Mouse (Mus musculus) small intestine, adult 2 months (tissue): ENCODE data around the gene Bola1. TPM values are rescaled to one million over a fixed set of nuclear protein-coding genes. Genes with fewer than 3 reads are reported as not detected.

Experiments
- H3K27ac ChIP-seq: fragments of 200-500 bp; 2 replicates; pipeline ENCODE4 v1.5.1; 2012; ENCODE audit warnings: low read depth, low read length, control low read depth, inconsistent platforms; ENCODE audit not compliant: insufficient read depth
- H3K27me3 ChIP-seq: fragments of 200-500 bp; 2 replicates; pipeline ENCODE4 v1.6.1; 2012; ENCODE audit warnings: mild to moderate bottlenecking, moderate library complexity, low read length, inconsistent platforms; ENCODE audit not compliant: control insufficient read depth, insufficient read depth
- H3K36me3 ChIP-seq: fragments of 200-500 bp; 2 replicates; pipeline ENCODE4 v1.6.1; 2012; ENCODE audit warnings: mild to moderate bottlenecking, low read length, control low read depth, inconsistent platforms; ENCODE audit not compliant: control insufficient read depth, insufficient read depth
- H3K4me1 ChIP-seq: fragments of 200-500 bp; 2 replicates; pipeline ENCODE4 v1.6.1; 2012; ENCODE audit warnings: low read length, inconsistent platforms, mixed read lengths; ENCODE audit not compliant: control insufficient read depth, insufficient read depth, insufficient read length
- H3K4me3 ChIP-seq: fragments of 200-500 bp; 2 replicates; pipeline ENCODE4 v1.5.1; 2012; ENCODE audit warnings: low read depth, mild to moderate bottlenecking, control low read depth, inconsistent platforms, low read length, moderate library complexity
- CTCF ChIP-seq: fragments of 200-500 bp; IDR thresholded peaks from 2 replicates; pipeline ENCODE4 v1.5.1; 2012; ENCODE audit warnings: low read depth, mild to moderate bottlenecking, control low read depth, inconsistent platforms, low read length, moderate library complexity, mixed read lengths; ENCODE audit not compliant: insufficient replicate concordance, insufficient read length; ENCODE audit errors: extremely low read depth
- POLR2A ChIP-seq: fragments of 200-500 bp; IDR thresholded peaks from 2 replicates; pipeline ENCODE4 v1.6.1; 2012; ENCODE audit warnings: low read depth, mild to moderate bottlenecking, control low read depth, inconsistent platforms, low read length, moderate library complexity
- WGBS: fragments of 180-500 bp; shearing (Covaris S2); methylation state at CpG from one replicate; pipeline ENCODE4 v1.1.7; 2018; 5-methylcytosine and 5-hydroxymethylcytosine counted together
- polyA plus RNA-seq: library from polyadenylated mRNA; depleted of rRNA; stranded (reverse); fragments of >200 nt; gene quantifications from 2 replicates; pipeline ENCODE4 v1.2.3, GENCODE M21; 2012; rRNA removed

Gene Bola1
- polyA plus RNA-seq, 1 experiment: 66.0 TPM

GRCm38 (mm10) chr3:96152611-96153010 lies 66.9 kb downstream of the Bola1 start:
- Histone ChIP-seq H3K27ac (no peak overlapping the region), H3K27me3 (no peaks in the 10 kb centered on the region), H3K4me3 (no peak overlapping the region), H3K36me3 (peaks cover 54% of the 10 kb centered on the region), H3K4me1 (no peaks in the 10 kb centered on the region)
- WGBS: 95% methylated on average over 5 of the region's 5 CpGs
- no peak for TF ChIP-seq CTCF
- TF ChIP-seq POLR2A: no peak

GRCm38 (mm10) chr3:96151836-96152235 lies 67.7 kb downstream of the Bola1 start:
- Histone ChIP-seq H3K4me3 (no peak overlapping the region), H3K36me3 (peaks cover 56% of the 10 kb centered on the region), H3K27ac (no peak overlapping the region), H3K27me3 (no peaks in the 10 kb centered on the region), H3K4me1 (no peaks in the 10 kb centered on the region)
- TF ChIP-seq CTCF: no peak
- TF ChIP-seq POLR2A: no peak
- WGBS: 83% methylated on average over 7 of the region's 7 CpGs

GRCm38 (mm10) chr3:96147950-96148349 lies 71.6 kb downstream of the Bola1 start:
- Histone ChIP-seq H3K4me3 (no peak overlapping the region), H3K27ac (no peak overlapping the region), H3K36me3 (peaks cover 48% of the 10 kb centered on the region), H3K27me3 (no peaks in the 10 kb centered on the region), H3K4me1 (no peaks in the 10 kb centered on the region)
- 9% methylated on average over 5 of the region's 5 CpGs for WGBS
- no peak for TF ChIP-seq POLR2A
- no peak for TF ChIP-seq CTCF

Other genes starting within 250 kb of the Bola1 start
- 10.8 and 31.3 TPM in 2 replicates for gene Plekho1, start 223.7 kb downstream of the Bola1 start, polyA plus RNA-seq
- 0.99 and 2.5 TPM in 2 replicates for gene Vps45, start 161.2 kb downstream of the Bola1 start, polyA plus RNA-seq
- gene Otud7b, start 115.2 kb downstream of the Bola1 start, polyA plus RNA-seq: 13.7 and 23.6 TPM in 2 replicates
- 5.0 and 64.6 TPM in 2 replicates for gene Mtmr11, start 57.7 kb downstream of the Bola1 start, polyA plus RNA-seq
- 42.2 and 73.2 TPM in 2 replicates for gene Sf3b4, start 47.4 kb downstream of the Bola1 start, polyA plus RNA-seq
- gene Sv2a, start 38.6 kb downstream of the Bola1 start, polyA plus RNA-seq: 0.85 and 1.4 TPM in 2 replicates
- 3.4 and 9.2 TPM in 2 replicates for gene Hist2h2ab, start 156 bp upstream of the Bola1 start, polyA plus RNA-seq
- 28.7 and 40.4 TPM in 2 replicates for gene Hist2h2ac, start 1.2 kb upstream of the Bola1 start, polyA plus RNA-seq
- gene Hist2h2be, start 1.4 kb upstream of the Bola1 start, polyA plus RNA-seq: 0.96 and 1.4 TPM in 2 replicates
- gene Hist2h3c2, start 19.4 kb upstream of the Bola1 start, polyA plus RNA-seq: 59.1 and 109 TPM in 2 replicates
- gene Hist2h2aa2, start 20.6 kb upstream of the Bola1 start, polyA plus RNA-seq: 248 and 339 TPM in 2 replicates
- 485 and 622 TPM in 2 replicates for gene Hist2h2aa1, start 25.8 kb upstream of the Bola1 start, polyA plus RNA-seq
- gene Hist2h3c1, start 27.0 kb upstream of the Bola1 start, polyA plus RNA-seq: not detected in 2 replicates
- gene Hist2h4, start 43.6 kb upstream of the Bola1 start, polyA plus RNA-seq: 4.2 and 6.3 TPM in 2 replicates
- 77.4 and 102 TPM in 2 replicates for gene Hist2h3b, start 48.9 kb upstream of the Bola1 start, polyA plus RNA-seq
- gene Hist2h2bb, start 50.0 kb upstream of the Bola1 start, polyA plus RNA-seq: 8.4 and 8.7 TPM in 2 replicates
- 1.8 and 2.4 TPM in 2 replicates for gene Fcgr1, start 74.3 kb upstream of the Bola1 start, polyA plus RNA-seq
- gene BC107364, start 232.6 kb upstream of the Bola1 start, polyA plus RNA-seq: not detected in 2 replicates